Mouse (Mus musculus) frontal cortex, adult 2 months (tissue): ENCODE data around the gene Xntrpc. TPM values are rescaled to one million over a fixed set of nuclear protein-coding genes. Genes with fewer than 3 reads are reported as not detected.
"Not testable (repeated sequence)": the region's sequence is repeated elsewhere in the genome, so short reads cannot be mapped to it uniquely, and the experiment has no call there.

Source experiments
- DNase-seq, 2 experiments: peaks; one replicate each; pipeline ENCODE4 v3.0.0; 2022; ENCODE audit warnings: low spot score in 1 of 2; ENCODE audit errors: extremely low spot score in 1 of 2
- polyA plus RNA-seq: library from polyadenylated mRNA; depleted of rRNA; stranded (reverse); fragments of >200 nt; gene quantifications from 2 replicates; pipeline ENCODE4 v1.2.3, GENCODE M21; 2012; rRNA removed

Xntrpc gene
- 3.9 and 4.3 TPM in 2 replicates for polyA plus RNA-seq

- DNase-seq, result peak; percentile 89 to 93
Observed at GRCm38 (mm10) chr7:102065046-102065891, at the start of gene Xntrpc, which contains the start of the genes Rnf121 and Xndc1. Xntrpc (plus strand) TSS chr7:102065713. Rnf121 (minus strand) TSS chr7:102065469. Xndc1 (plus strand) TSS chr7:102065511.

DNA sequence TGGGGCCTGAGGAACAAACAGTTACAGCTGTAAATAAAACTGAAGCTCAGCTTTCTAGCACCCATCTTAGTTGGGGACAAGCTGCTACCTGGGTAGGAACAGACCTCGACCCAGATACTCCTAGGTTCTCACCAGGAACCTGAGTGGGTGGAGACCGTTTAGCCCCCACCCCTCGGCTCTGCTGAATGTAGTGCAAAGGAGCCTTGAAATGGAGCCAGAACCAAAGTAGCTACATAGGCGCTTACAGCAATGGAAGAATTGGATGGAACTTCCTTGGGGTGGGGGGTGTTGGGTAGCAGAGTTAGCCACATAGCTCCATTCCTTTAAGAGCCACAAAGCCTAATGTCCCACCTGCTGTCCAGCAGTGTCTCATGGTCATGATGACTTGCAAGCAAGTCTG lies 48.6 kb upstream of the Xntrpc start:
- DNase-seq, result no peak

DNA sequence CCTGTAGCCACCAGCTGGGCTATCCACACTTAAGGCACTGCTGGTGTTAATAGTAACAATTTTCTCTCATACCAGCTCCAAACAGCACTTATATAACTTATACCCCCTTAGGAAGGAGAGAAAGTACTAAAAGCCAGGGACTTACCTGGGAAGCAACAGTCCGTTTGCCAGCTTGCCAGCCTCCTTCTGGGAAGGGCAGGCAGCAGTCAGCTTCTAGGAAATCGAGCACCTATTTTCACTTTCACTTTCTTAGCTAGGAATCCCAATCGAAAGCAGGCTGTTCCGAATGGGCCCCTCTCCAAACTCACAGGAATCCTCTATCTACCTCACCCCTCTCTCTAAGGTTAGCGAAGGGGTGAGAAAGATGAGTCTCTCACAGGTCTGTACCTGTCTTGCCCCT lies 48.1 kb upstream of the Xntrpc start:
- DNase-seq, result no peak

DNA sequence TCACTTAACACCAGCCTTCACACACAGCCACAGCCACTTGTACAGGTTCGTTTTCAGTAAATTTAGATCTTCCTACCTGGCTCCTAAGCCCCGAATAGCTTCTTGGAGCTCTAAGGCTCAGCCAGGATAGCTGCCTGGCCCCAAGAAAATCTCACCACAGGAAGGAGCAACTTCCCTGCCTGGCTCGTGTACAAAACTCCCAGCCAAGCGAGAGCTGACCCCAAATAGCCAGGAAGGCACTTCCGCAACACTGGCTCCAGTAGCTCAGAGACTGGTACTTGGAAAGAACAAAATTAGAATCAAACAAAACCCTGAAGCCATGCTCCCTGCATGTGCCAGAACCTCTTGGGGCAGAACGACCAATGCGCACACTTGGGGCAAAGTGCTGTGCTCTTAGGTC lies 47.5 kb upstream of the Xntrpc start:
- no peak for DNase-seq

DNA sequence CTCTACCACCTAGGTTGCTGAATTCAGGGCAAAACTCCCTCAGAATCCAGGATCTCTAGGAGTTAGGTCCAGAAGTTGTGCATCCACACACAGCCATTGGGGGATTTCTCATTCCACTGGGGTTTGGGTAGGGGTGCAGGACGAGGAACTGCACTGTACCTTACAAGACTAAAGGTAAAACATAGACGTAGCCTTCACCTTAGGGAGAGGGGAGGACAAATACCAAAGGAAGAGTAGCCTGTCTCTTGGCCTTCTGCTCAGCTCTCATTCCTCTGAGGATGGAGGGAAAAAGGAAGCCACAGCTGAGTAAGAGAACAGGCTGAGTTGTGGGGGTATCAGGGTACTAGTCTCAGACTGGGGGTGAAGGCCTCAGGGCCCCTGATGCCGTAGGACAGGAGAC lies 46.9 kb upstream of the Xntrpc start, which contains the start of gene Il18bp:
Il18bp (minus strand) TSS at position 101 of the 400 bp plus-strand sequence.
- no peak for DNase-seq

DNA sequence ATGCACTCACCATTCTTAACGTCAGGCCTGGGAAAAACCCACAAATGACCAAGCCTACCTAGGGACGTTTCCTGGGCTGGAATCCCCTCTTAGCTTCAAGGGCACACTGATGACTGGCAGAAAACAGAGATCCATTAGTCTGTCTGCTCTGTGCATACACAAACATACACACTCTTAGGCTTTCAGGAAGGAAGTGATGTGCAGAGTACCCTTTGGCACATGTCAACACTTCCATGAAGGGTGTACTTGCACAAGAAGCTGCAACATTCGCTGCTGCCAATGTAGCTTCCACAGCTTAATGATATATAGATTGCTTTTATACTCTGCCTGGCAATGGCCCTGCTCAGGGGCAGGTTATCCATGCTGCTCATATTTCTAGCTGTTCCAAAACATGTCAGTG lies 46.2 kb upstream of the Xntrpc start:
- no peak for DNase-seq

- DNase-seq, result not testable (repeated sequence)
Observed at GRCm38 (mm10) chr7:102020934-102021333, 44.6 kb upstream of the Xntrpc start.

DNA sequence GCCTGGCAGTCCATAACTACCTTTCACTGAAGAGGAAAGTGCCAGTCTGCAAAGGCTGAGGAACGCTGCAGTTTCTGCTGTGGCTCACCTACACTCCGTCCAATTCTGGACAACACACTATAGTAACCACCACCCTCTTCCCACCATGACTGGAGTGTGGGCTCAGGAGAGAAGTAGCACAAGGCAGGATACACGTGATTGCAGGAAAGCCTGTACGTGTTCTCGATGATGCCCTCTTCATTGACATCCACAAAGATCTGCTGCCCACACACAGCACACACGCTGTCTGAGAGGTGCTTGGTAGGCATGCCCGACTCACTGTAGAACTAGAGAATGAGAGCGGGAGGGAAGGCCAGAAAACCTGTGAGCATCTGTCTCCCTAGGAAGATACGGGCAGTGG lies 41.7 kb upstream of the Xntrpc start:
- peak in 1 of 2 experiments; percentile 52 for DNase-seq

- DNase-seq, result no peak
Observed at GRCm38 (mm10) chr7:102025187-102026119, 40.1 kb upstream of the Xntrpc start.

- no peak for DNase-seq
Observed at GRCm38 (mm10) chr7:102034904-102035303, 30.6 kb upstream of the Xntrpc start.

GRCm38 (mm10) chr7:102035534-102035933 lies 30.0 kb upstream of the Xntrpc start:
- no peak for DNase-seq

DNA sequence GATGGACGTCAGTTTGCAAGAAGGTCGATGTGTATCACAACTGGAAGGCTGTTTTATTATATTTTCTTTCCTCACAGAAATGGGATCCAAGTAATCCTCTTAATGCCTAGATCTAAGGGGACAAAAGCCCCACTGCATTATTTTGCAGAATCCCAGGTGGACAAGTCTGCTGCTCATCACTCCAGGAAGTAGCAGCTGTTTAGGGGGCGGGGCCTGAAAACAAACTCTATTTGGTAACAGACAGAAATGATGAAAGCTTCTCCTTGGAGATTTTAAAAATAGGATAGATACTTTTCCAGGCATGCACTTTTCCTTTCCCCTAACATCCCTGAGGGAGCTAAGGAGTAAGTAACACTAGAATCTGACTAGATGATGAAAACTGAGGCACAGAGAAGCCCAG lies 28.2 kb upstream of the Xntrpc start:
- peak in 1 of 2 experiments; percentile 44 for DNase-seq

DNA sequence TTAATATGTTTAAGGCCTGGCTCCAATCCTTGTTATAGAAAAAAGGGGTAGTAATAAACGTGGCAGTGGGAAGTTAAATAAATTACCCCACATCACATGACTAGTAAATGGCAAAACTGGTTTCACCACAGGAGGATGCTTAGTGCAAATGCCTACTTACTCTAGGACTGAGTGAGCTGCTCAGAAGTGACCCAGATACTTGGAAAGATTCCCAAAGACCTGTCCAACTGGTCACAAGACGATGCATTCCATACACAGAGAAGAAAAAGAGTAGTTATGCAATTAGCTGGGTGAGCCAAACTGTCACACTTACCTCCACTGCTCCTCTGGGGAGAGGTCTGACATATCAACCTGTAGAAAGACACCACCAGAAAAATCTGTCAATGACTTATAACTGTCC lies 23.2 kb upstream of the Xntrpc start:
- no peak for DNase-seq

DNA sequence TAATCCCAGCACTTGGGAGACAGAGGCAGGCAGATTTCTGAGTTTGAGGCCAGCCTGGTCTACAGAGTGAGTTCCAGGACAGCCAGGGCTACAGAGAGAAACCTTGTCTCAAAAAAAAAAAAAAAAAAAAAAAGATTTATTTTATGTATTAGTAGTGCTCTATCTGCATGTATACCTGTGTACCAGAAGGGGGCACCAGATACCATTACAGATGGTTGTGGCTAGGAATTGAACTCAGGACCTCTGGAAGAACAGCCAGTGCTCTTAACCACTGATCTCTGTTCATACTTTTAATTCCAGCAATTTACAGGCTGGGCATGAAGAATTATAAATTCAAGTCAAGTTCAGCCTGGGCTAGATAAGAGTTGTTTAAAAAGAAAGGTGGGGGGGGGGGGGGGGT lies 17.0 kb upstream of the Xntrpc start:
- DNase-seq, result not testable (repeated sequence)

DNA sequence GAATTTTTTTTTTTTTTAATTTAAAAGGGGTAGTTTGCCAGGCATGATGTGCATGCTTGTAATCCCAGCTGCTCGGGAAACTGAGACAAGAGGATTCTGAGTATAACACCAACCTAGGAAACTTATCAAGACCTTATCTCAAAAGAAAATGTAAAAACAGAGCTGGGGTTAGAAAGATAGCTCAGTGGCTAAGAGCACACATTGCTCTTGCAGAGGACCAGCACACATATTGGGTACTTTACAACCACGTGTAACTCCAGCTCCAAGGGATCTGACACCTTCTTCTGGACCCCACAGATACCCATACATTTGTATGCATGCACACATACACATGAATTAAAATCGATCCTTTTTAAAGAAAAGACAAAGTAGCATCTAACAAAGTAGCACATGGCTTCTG lies 4.2 kb upstream of the Xntrpc start:
- no peak for DNase-seq

GRCm38 (mm10) chr7:102062203-102062602 lies 3.3 kb upstream of the Xntrpc start:
- no peak for DNase-seq

DNA sequence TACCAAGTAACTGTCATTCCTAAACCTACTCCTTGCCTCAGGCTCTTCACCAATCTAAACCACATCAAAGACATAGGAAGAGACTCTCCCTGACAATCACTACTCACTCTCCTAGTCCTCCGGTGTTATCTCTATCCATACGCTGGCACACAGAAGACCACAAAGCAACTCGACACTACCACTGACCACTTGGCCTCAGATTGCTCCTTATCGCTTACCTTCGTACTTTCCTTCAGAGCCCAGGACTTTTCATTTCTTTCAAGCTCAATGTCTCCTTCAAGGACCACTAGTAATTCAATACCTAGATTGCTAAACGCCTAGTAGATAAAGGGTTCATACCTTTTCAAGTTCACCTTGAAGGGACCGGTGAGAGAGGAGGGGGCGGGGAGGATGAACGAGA lies 1.6 kb upstream of the Xntrpc start:
- no peak for DNase-seq

DNA sequence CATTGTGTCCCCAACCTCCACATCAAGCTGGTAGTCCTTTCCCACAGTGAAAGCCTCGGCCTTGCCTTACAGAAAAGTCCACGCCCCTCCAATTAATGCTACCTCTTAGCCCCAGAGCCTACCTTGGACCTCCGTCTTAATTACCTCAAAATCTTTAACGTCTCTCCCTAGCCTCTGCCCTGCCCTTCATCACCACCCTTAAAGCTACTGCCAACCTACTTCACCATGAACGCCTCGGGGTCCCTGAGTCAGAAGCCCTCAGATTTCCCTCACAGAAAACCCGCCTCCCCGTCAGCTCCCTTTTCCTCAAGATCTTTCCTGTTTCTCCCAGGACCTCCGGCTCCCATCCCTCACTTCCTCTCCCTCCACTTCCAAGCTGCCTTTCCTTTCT lies 863 bp upstream of the Xntrpc start:
- DNase-seq, result no peak

DNA sequence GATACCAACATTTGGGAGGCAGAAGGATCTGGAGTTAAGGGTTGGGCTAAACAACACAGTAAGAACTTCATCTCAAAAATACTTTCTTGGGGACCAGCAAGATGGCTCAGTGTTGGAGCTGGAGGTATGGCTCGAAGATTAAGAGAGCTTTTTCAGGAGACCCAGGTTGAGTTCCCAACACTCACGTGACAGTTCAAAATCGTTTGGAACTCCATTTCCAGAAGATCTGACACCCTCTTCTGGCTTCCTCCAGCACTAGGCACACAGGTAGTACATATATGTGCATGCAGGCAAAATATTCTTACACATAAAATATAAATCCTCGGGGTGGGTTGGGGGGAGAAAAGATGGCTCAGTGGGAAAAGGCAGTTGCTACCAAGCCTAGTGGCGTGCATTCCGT lies 850 bp downstream of the Xntrpc start:
- DNase-seq, result no peak

GRCm38 (mm10) chr7:102076714-102077296 lies 11.3 kb downstream of the Xntrpc start:
- peak in 1 of 2 experiments; percentile 32 for DNase-seq

DNA sequence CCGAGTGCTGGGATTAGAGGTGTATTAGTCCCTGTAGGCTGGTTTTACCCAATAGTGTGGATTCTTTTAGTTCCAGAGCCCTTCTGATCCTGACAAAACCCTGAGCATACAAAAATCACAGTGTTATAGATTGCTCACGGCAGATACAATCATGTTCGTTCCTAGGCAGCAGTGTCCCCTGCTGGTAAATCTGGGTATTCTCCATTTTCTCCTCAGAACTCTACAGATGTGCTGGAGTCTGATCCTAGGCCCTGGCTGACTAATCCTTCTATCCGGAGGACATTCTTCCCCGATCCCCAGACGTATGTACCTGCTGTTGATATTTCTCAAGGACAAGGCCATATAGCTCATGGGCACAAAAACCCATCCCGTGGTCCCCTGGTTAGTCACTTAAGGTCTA lies 13.0 kb downstream of the Xntrpc start:
- DNase-seq, result peak in 1 of 2 experiments; percentile 56
